Mouse (Mus musculus): Measurements from ENCODE around the gene Cib4.

Gene Cib4

GRCm38 (mm10) chr5:30571820-30572219 is 26.2 kb upstream of the Cib4 start:
- in situ Hi-C loops (cut with MseI, MboI), result no loop called here

DNA sequence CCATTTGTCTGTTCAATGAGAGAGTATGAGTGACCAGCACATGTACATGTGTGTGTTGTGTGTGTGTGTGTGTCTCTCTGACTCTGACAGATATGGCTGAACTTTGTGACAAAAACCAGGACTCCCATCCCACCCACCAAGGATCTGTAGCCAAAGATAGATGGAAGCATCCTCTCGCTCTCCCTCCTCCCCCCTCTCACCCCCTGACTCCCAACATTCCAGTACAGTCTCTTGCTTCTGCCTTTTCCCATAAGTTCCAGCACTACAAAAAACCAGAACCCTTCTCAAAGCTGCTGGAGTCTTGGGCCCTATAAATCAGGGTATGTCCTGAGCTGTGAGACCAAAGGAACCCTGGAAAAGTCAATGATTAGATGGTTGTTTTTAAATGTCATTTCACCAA is 22.8 kb upstream of the Cib4 start:
- in situ Hi-C loops (cut with MseI, MboI), result no loop called here

DNA sequence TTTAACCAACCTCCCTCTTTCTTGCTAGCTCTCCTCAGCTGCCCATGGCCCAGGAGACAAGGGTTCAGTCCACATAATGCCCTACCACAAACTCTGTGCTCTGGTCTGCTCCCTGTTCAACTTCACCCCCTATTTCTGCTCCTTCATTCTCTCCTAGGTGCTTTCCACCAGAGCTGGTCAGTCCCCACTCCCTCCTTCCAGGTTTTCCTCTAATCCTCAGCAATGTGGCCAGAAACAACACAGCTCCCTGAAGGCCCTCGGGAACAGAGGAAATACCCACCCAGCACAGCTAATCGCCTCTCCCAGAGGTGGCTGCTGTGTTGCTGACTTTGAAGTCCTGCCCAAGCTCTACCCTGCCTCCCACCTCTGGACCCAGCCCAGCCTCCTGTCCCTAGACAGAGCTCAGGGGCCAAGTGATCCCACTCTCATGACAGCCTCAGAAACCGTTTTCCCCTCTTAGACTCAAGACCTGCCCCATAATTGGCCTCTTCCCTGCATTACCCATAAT is 14.4 kb upstream of the Cib4 start:
- in situ Hi-C loops (cut with MseI, MboI), result no loop called here

- in situ Hi-C loops (cut with MseI, MboI), result no loop called here
Measured at GRCm38 (mm10) chr5:30559421-30559820, 13.8 kb upstream of the Cib4 start.

- in situ Hi-C loops (cut with MseI, MboI), result no loop called here
Measured at GRCm38 (mm10) chr5:30556284-30556683, 10.6 kb upstream of the Cib4 start.

DNA sequence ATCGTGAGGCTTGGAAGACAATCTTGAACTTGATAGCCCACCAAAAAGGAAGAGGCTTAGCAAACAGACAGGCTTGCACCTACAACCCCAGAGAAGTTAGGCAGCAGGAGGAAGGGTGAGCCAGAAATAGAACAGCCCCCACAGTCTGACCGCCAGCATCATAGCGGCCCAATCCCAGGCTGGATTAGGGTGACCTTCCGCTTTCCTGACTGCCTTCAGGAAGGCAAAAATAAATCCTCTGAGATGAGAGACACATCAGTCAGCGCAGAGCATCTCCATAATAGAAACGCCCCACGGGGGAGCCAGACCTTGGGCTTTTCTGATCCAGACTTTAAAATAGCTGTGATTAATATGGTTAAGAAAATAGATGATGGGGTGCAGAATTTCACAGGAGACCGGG is 9.3 kb upstream of the Cib4 start:
- in situ Hi-C loops (cut with MseI, MboI), result no loop called here

GRCm38 (mm10) chr5:30553936-30554335 is 8.3 kb upstream of the Cib4 start:
- in situ Hi-C loops (cut with MseI, MboI), result no loop called here

DNA sequence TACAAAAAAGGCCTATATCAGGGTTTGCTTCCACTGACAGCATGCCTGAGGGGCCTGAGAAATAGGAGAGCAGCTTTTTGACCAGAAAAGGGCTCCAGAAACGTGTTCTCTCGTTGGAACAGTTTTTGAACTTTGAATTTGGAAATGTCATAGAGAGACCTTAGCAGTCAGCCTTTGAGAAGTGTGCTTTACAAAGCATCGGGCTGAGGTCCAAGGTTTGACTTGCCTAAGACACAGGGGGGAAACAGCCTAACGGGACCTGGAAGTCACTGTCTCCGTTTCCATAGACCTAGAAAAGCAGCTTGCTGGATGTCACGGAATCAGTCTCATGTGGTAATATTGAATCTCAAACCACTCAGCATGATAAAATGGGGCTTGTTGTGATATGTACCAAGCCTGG is 6.4 kb upstream of the Cib4 start:
- in situ Hi-C loops (cut with MseI, MboI), result no loop called here

DNA sequence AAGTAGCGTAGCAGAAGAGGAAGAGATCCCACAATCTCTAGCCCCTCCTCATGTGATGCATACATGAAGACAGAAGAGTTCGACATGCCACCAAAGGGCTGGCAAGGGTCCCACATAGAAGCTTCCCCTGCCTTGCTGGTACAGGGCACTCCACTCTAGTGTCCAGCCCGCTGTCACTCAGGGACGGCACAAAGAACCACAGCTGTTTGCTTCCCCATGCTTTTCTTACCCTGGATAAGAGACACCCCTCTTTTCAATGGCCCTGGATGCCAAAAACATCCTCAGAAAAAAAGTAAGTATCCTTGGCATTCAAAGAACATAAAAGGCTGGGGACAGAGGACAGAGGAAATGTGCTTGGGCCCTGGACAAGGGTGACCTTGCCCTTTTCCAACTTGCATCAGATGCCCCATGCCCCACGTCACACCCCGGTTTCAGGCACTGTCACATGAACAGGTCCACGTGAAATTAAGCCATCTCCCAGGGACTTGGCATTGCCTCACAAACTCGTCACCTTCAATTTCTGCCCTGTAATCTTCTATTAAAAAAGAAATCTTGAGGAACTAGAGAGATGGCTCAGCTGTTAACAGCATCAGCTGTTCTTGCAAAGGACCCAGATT is 5.5 kb upstream of the Cib4 start:
- in situ Hi-C loops (cut with MseI, MboI), result no loop called here

DNA sequence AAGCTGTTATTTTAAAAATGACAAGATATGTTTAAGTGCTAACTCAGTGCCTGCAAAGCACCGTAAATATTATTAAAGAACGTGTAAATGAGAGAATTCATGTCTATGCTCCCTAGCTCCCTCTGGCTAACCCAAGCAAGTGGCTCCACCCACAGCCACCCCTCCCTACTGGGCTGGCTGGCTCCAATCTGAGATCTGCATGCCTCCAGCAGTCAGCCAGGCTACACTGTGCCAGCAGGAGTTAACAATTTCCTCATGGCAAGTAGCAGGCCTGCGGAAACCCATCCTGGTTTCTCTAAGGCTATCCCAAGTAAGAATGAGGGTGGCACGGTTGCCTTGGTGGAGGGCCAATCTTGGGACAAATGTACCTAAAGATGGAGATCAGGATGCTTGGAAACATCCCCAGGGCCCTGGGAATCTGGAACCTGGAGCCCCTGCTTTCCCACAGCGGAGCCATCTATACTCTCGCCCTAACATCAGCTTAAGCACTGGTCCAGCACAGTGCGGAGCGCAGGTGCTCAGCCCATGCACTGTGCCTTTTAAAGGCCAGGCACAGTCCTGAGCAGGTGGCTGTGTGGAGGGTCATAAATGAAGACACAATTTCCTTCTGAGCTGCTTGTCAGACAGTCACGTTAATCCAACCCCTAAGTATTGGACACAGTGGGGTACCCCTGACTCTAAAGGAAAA is 4.8 kb upstream of the Cib4 start:
- in situ Hi-C loops (cut with MseI, MboI), result no loop called here

DNA sequence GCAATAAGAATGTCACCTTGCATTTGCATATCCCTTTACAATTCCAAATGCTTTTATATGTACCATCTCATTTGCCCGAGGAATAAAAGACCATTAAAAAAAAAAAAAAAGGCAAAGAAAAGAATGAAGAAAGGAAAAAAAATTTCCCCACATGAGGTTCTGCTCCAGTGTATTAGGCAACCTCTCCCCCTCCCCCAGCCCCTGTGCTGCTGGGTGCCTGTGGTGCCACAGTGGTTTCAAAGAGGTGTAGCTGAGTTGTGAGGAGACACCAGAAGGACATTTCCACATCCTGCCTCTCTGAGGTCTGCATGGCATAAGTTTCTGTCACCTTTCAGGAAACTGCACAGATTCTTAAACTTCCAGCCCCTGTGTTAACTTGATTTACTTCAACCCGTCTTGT is 3.0 kb upstream of the Cib4 start:
- in situ Hi-C loops (cut with MseI, MboI), result no loop called here

DNA sequence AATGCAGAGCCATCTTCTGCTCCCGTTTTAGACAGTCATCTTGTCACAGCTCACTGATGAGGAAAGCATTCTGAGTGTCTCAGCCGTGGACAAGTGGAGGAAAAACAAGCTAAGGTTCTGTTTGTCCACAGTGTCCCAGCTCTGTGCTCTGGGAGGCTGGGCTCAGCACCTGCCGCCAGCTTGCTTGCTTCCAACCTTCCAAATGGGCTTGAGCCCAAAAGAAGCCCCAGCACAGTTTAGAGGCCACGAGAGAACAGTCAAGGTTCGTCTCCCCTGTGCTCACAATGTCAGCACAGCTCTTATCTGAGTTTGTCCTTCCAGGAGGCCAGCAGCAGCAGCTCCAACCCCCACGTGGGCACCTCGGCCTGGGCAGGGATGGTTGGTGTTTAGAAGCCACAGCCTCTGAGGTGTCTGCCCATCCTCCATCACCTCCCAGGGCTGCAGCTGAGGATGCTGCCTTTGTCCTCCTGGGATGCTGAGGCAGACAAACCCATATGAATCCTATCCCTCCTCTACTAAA is 9.5 kb downstream of the Cib4 start:
- in situ Hi-C loops (cut with MseI, MboI), result no loop called here

DNA sequence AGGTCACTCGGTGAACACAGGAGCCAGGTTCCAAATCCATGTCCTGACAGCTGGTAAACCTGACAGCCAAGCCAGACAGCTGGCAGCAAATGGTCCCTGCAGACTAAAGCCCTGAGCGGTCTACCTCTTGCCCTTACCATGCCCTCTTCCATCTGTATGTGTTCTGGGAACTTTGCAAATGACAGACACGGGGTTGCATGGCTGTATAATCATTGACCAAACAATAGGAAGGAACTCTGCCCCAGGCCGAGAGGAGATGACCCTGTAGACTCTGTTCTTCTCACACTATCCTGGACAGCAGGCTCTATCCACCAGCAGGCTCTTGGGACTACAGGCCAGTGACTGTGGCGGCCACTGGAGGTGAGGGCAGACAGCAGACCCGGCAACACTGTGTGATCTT is 11.0 kb downstream of the Cib4 start:
- in situ Hi-C loops (cut with MseI, MboI), result no loop called here

- in situ Hi-C loops (cut with MseI, MboI), result no loop called here
Measured at GRCm38 (mm10) chr5:30528906-30529305, 16.7 kb downstream of the Cib4 start.

GRCm38 (mm10) chr5:30527129-30527528 is 18.5 kb downstream of the Cib4 start:
- in situ Hi-C loops (cut with MseI, MboI), result no loop called here

GRCm38 (mm10) chr5:30525920-30526836 is 19.5 kb downstream of the Cib4 start:
- in situ Hi-C loops (cut with MseI, MboI), result no loop called here

- in situ Hi-C loops (cut with MseI, MboI), result no loop called here
Measured at GRCm38 (mm10) chr5:30524213-30524612, 21.4 kb downstream of the Cib4 start.

DNA sequence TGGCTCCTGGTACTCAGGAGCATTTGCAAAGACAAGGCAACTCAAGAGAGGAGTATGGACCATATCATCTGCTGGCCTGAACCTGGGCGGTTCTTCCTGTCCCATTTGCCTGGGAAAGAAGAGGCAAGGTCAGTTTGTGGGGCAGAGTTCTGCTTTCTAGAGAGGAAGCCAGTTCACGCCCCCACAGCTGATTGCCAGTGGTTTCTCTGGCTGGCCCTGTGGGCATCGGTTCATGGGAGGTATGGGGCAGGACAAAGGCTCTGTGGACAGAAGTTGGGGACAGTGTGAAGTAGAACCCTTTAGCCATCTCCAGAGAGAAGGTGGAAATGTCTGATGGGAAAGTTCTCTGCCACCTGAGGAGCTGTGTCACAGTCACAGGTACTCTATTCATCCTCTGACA is 22.5 kb downstream of the Cib4 start:
- in situ Hi-C loops (cut with MseI, MboI), result no loop called here

GRCm38 (mm10) chr5:30522406-30522805 is 23.2 kb downstream of the Cib4 start:
- in situ Hi-C loops (cut with MseI, MboI), result no loop called here

GRCm38 (mm10) chr5:30520214-30520732 is 25.4 kb downstream of the Cib4 start:
- in situ Hi-C loops (cut with MseI, MboI), result no loop called here

- in situ Hi-C loops (cut with MseI, MboI), result loop anchor here (5.0 kb wide), 1 partner anchor 118 kb away; no protein-coding TSS in a partner anchor
Measured at GRCm38 (mm10) chr5:30519494-30519893, 26.1 kb downstream of the Cib4 start.

GRCm38 (mm10) chr5:30518547-30518946 is 27.1 kb downstream of the Cib4 start:
- in situ Hi-C loops (cut with MseI, MboI), result loop anchor here (5.0 kb wide), 1 partner anchor 119 kb away; no protein-coding TSS in a partner anchor

Data from mouse trophoblast stem cell (cell line).